Mouse (Mus musculus): Measurements from ENCODE around the gene Olfr221.

Gene Olfr221

DNA sequence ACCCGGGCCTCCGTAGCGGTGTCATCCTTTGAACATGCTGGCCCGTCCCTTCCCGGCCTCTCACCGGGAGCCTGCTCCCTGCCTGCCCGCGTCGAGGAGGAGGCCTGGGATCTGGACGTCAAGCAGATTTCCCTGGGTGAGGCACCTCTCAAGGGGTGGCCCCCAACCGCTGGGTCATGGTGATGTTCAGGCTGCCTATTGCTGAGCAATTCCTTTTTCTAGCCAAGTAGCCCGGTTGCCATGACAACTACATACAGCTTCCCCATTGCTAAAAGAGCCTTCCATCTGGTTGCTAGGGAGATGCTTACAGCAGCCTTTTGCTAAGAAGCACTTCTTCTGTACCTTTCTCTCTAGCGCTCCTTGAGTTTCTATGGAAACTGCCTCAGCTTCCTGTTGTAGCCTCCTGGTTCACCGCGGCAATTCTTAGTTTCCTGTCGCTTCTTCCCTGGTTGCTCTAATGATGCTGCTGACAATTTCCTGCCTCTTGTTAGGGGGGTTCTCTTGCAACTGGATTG lies 38.2 kb downstream of the Olfr221 start:
- DNase-seq = peak; percentile 60 to 64

DNA sequence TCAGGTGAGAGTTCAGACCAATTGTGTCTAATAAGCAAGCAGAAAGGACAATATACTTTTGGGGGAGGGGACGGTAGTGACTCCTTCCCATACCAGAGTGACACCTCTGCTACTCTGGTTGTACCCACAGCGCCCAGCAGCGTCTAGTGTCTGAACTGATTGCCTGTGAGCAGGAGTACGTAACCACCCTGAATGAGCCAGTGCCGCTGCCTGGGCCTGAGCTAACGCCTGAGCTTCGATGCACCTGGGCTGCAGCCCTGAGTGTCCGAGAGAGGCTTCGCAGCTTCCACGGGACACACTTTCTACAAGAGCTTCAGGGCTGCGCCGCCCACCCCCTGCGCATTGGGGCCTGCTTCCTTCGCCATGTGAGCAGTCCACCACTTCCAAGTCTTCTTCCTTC lies 44.8 kb downstream of the Olfr221 start:
- peak in 1 of 2 experiments; percentile 12 for DNase-seq

DNA sequence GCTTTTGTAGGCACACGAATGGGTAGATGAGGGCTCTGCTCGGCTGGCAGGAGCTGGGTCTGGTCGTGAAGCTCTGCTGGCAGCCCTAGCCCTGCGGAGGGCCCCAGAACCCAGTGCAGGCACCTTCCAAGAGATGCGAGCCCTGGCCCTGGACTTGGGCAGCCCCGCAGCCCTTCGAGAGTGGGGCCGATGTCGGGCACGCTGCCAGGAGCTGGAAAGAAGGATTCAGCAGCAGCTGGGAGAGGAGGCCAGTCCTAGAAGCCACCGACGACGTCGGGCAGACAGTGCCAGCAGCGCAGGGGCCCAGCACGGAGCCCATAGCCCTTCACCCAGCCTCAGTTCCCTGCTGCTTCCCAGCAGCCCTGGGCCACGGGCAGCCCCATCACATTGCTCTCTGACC lies 45.4 kb downstream of the Olfr221 start:
- peak in 1 of 2 experiments; percentile 51 for DNase-seq

DNA sequence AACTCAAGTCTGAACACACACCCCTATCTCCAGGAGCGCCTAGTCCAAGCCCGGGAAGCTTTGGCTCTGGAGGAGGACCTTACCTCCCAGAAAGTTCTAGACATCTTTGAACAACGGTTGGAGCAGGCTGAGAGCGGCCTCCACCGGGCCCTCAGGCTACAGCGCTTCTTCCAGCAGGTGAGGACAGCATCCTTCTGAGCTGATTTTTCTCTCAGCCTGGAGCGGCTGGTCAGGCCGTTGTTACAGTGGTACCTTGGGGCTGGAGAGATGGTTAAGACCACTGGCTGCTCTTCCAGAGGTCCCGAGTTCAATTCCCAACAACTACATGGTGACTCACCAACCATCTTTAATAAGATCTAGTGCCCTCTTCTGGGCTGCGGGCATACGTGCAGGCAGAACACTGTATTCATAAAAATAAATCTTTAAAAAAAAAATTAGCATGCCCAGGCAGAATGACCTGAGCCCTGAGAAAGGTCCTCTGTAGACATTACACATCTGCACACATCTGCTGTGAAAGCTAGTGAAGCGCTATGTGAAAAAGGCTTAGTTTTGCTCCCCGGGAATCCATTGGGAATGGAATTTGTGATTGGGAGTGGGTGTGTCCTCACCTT lies 45.9 kb downstream of the Olfr221 start:
- peak in 1 of 2 experiments; percentile 33 for DNase-seq

DNA sequence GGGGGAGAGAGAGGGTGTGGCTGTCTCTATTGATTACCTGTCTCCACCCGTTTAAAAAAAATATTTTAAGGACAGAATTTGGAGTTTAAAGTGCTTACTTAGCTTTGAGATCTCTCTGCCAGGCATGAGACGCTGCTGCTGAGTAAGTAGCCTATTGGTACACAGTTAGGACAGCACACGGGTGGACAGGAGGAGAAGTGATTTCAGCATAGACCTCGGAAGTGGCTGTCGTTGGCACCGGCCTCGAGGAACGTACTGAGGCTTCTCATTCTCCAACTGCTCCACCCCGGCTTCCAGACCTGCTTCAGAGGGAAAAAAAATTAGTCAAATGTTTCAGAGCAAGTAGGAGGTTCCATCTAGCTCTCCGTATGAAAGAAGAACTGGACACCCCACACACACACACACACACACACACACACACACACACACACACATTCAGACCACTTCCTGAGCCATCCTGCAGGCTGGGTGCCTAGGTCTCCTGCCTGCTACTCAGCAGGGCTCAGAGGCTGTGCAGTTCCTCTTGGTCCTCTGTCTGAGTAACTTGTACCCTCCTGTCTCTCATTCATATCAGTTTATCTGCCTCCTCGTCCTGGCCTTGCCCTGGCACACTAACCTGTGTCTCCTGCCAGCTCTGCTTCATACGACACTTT lies 46.9 kb downstream of the Olfr221 start:
- DNase-seq = no peak

DNA sequence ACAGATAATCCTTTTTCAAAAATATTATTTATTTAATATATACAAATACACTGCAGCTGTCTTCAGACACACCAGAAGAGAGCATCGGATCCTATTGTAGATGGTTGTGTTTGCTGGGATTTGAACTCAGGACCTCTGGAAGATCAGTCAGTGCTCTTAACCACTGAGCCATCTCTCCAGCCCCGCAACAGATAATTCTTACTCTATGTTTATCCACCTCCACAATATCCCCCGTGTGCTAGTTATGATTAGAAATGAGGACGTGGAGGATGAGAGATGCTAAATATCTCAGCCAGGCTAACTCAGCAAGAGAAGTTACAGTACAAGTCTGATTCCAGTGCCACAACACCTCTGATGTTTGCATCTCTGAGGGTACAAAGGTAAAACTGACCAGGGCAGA lies 47.8 kb downstream of the Olfr221 start:
- DNase-seq = no peak

DNA sequence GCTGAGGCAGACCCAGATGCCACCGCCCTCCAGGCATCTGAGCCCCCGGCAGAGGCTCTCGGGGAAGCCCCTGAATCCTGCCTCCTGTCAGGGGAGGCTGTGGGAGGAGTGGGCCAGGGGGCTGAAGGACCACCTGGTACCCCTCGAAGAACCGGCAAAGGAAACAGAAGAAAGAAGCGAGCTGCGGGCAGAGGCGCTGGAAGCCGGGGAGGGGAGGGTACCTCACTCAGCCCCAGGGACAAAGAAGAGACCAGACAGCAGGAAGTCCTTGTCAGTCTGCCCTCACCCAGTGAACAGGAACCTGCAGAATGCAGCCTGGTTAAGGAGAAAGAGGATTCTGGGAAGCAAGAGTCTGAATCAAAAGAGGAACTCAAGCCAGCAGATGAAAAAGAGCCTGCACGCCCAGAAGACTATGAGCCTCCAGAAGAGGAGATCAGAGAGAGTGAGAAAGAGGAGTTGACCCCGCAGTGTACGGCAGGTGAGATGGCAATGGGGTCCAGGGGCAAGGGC lies 52.7 kb downstream of the Olfr221 start:
- no peak for DNase-seq

DNA sequence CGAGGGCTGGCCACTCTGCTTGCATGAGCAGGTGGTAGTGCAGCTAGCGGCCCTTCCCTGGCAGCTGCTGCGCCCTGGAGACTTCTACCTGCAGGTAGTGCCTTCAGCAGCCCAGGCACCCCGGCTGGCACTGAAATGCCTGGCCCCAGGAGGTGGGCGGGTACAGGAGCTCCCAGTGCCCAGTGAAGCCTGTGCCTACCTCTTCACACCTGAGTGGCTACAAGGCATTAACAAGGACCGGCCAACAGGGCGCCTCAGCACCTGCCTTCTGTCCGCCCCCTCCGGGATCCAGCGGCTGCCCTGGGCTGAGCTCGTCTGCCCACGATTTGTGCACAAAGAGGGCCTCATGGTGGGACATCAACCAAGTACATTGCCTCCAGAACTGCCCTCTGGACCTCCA lies 53.5 kb downstream of the Olfr221 start:
- DNase-seq = peak in 1 of 2 experiments; percentile 15

DNA sequence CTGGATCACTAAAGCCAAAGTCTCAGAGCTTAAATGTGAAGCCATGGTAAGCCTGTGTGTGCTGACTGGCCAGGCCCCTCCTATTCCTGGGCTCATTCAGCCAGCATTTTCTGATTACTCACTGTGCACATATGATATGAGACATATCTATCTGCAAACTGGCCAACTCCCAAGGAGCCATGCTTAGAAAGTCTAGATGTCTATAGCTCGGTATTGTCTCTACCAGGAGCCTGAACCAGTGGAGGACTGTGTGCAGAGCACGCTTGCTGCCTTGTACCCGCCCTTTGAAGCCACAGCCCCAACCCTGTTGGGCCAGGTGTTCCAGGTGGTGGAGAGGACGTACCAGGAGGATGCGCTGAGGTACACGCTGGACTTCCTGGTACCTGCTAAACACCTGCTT lies 55.1 kb downstream of the Olfr221 start:
- DNase-seq = no peak

DNA sequence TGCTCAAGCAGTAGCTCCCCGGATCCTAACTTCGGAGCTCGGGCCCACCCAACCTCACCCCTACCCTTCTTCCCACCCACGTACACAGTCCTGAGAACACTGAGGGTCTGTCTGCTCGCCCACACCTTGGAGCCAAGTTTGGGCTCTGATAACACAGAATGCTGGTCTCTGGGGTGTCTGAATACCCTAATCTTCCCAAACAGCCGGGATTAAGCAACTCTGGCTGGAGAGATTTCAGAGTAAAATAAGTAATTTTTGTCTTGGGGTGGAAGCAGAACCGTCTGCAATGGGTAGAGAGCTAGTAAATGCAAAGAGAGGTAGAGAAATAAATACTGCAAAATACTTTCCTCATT lies 56.1 kb downstream of the Olfr221 start:
- no peak for DNase-seq

DNA sequence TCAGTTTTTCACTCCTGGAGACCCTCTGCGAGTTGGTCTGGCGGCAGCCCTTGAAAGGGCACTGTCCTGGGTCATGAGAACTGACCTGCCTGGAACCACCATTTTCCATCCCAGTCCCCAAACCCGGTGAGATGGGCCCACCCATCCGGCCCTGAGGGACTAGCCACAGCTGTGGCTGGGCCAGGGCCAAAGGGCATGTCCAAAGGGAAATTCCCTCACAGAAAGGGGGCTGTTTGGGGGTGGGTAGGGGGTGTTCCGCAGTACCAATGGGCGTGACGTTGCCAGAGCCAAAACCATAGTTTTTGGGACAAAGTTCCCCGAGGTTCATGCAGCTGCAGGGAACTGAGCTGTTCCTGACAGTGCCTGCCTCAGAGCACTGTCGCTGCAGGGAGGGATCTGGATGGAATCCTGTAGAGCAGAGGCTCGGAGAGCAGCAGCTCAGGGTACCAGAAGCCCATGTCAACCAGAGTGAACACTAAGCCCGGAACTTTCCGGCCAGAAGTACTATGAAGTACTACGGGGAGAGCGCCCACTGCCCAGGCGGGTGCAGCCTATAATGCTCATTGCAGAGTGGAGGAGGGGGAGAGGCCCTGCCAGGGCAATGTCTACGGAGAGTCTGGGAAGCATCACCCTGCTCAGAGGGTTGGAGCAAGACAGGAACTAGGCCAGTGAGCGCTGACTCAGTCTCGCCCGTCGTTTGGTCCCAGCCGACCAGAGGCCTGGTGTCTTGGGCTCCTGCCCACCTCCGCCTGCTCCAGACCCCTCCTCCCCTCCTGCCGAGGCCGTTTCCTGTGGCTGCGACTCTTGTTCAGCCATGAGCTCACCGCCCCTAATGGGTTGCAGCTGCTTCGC lies 56.7 kb downstream of the Olfr221 start:
- DNase-seq = peak; percentile 61 to 75

DNA sequence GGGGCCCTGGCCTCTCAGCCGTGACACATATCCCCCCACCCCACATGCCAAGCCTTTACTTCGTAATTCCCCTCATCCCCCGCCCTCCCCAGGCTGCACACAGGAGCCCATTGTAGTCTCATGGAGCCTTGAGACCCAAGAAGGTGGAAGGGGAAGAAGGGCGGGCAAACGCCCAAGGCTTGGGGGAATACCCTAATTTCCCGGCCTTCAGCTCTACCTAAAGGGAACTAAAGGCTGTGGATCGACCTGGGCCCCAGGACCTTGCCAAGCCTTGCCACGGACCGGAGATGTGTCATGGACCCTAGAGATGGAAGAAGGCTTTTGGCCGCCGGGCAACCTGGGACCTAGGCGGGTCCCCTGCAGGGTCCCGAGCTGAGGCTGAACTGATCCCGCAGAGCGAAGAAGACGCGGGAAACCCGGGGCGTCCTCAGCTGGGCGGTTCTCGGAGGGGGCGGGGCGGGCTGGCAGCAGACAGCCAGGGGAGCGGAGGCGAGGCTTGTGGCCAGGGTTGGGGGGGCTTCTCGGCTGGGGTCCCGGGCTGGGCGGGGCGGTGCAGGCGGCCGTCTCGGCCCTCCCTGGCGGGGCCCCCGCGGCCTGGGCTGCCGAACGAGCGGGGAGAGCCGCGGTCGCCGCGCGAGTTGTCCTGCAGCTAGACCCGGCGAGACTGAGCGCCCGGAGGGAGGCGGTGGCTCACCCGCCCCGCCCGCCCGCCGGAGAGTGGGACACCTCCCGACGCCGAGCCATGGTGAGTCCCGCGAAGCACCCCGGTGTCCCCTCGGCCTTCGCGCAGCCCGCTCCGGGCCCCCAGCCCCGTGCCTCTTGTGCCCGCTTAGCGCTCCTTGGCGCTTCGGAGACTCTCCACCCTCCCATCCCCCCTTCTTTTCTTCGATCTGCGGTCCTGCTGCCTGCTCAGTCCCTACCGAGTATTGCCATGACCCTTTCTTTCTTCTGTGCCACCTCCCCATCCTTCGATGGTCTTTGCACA lies 57.7 kb downstream of the Olfr221 start, which contains the start of gene Arhgef40:
Gene Arhgef40, plus strand, starts transcription at position 473 of the 985 bp plus-strand sequence.
- DNase-seq = peak; percentile 75 to 82
